ENCODE assay signal across 16 mouse cellular contexts in genomic region chr15:52166595-52167443, GRCm38 (mm10).
DNase-seq lines count a peak whose midpoint lies in the region; ATAC-seq and TF ChIP-seq lines count a peak whose summit lies in the region.
"Had no signal": no experiment of that assay in that cellular context is flagged by ENCODE, and none has a peak within 500 bp of the region (broad histone marks: within the 10 kb centered on the region; RNA-seq: fewer than 3 reads in every experiment).

No protein-coding gene starts in this region.

- H3K27ac ChIP-seq in intestine, embryonic 15.5 days, result no peak overlapping the region
- no peak overlapping the region for H3K27ac ChIP-seq in intestine, postnatal 0 days (ENCODE audit: low read depth, low read length)
- peak overlapping the region; percentile 85 for H3K27ac ChIP-seq in liver, embryonic 13.5 days
- H3K27ac ChIP-seq: heart, embryonic 10.5 days; hindbrain, embryonic 10.5 days; midbrain, embryonic 12.5 days; neural tube, embryonic 12.5 days had no signal

- no peaks in the 10 kb centered on the region for H3K27me3 ChIP-seq in intestine, embryonic 15.5 days (replicated peaks)
- no peaks in the 10 kb centered on the region for H3K27me3 ChIP-seq in intestine, postnatal 0 days (replicated peaks; ENCODE audit: control insufficient read depth, insufficient read depth, low read length)
- peaks cover 2% of the 10 kb centered on the region; the same call in 1 of the 2 replicates for H3K27me3 ChIP-seq in G1E (ENCODE audit: insufficient read depth, low read length)
- H3K27me3 ChIP-seq in liver, embryonic 13.5 days, result no peaks in the 10 kb centered on the region
- H3K27me3 ChIP-seq: midbrain, embryonic 12.5 days; neural tube, embryonic 12.5 days had no signal

- H3K4me2 ChIP-seq in intestine, embryonic 15.5 days (replicated peaks), result no peak overlapping the region
- H3K4me2 ChIP-seq in intestine, postnatal 0 days (replicated peaks; ENCODE audit: low read depth), result no peak overlapping the region
- peak overlapping the region; percentile 45 for H3K4me2 ChIP-seq in liver, embryonic 13.5 days
- H3K4me2 ChIP-seq: midbrain, embryonic 12.5 days; neural tube, embryonic 12.5 days had no signal

- H3K9ac ChIP-seq in intestine, embryonic 15.5 days, result no peak overlapping the region
- no peak overlapping the region for H3K9ac ChIP-seq in intestine, postnatal 0 days (ENCODE audit: low read depth, low read length)
- no peak overlapping the region for H3K9ac ChIP-seq in liver, embryonic 13.5 days
- H3K9ac ChIP-seq: midbrain, embryonic 12.5 days; neural tube, embryonic 12.5 days had no signal

- WGBS in intestine, embryonic 15.5 days, result 76% methylated on average over 10 of the region's 10 CpGs
- WGBS in intestine, postnatal 0 days, result 66% methylated on average over 10 of the region's 10 CpGs
- WGBS in liver, embryonic 13.5 days (ENCODE audit: insufficient replicate concordance), result 33% methylated on average over 10 of the region's 10 CpGs

- TF ChIP-seq CTCF in intestine, postnatal 0 days (IDR thresholded peaks at IDR 0.05; ENCODE audit: low read depth), result no peak
- TF ChIP-seq CTCF in G1E (IDR thresholded peaks at IDR 0.05; ENCODE audit: low read depth, low read length), result no peak

- H3K4me1 ChIP-seq in intestine, embryonic 15.5 days (replicated peaks), result peaks cover 3% of the 10 kb centered on the region
- H3K4me1 ChIP-seq in intestine, postnatal 0 days (replicated peaks; ENCODE audit: control insufficient read depth, insufficient read depth, low read length), result no peaks in the 10 kb centered on the region
- peaks cover 5% of the 10 kb centered on the region for H3K4me1 ChIP-seq in G1E (ENCODE audit: insufficient read depth, low read depth, low read length)
- peaks cover 36% of the 10 kb centered on the region for H3K4me1 ChIP-seq in liver, embryonic 13.5 days (replicated peaks)
- H3K4me1 ChIP-seq: heart, embryonic 10.5 days; neural tube, embryonic 12.5 days had no signal

- DNase-seq in G1E (ENCODE audit: low spot score), result no peak
- DNase-seq in c-Kit-negative CD71-positive TER-119-positive erythroid progenitor cells, embryonic 14.5 days (ENCODE audit: low read depth, low spot score), result peak; percentile 38
- DNase-seq in liver, embryonic 13.5 days, result peak; percentile 58
- DNase-seq in thymus, postnatal 10 days (ENCODE audit: low spot score in 2 of 2), result no peak
- no peak for DNase-seq in lung, postnatal 10 days
- DNase-seq in ovary, postnatal 36 days (ENCODE audit: low spot score), result no peak
- DNase-seq: adrenal gland, postnatal 36 days; embryo, embryonic 11 days; lung, adult 18-20 months; thymus, postnatal 36 days had no signal

- 0 out of 2 replicates have a peak, but pooled peaks have one; percentile 28 for ATAC-seq in intestine, embryonic 15.5 days
- ATAC-seq in intestine, postnatal 0 days, result no peak
- peak; percentile 77 for ATAC-seq in G1E (ENCODE audit: extremely low read depth, insufficient number of reproducible peaks, low FRiP score, poor library complexity, severe bottlenecking)
- peak; percentile 96 for ATAC-seq in liver, embryonic 13.5 days (ENCODE audit: low read depth)

- H3K9me3 ChIP-seq in intestine, embryonic 15.5 days, result no peaks in the 10 kb centered on the region
- H3K9me3 ChIP-seq in intestine, postnatal 0 days (ENCODE audit: control insufficient read depth), result no peaks in the 10 kb centered on the region
- H3K9me3 ChIP-seq in G1E (replicated peaks), result no peaks in the 10 kb centered on the region
- no peaks in the 10 kb centered on the region for H3K9me3 ChIP-seq in liver, embryonic 13.5 days (replicated peaks)
- H3K9me3 ChIP-seq: heart, embryonic 10.5 days; hindbrain, embryonic 10.5 days; midbrain, embryonic 12.5 days; neural tube, embryonic 12.5 days had no signal

- no peaks in the 10 kb centered on the region for H3K36me3 ChIP-seq in intestine, embryonic 15.5 days
- H3K36me3 ChIP-seq in intestine, postnatal 0 days (ENCODE audit: control insufficient read depth, insufficient read depth), result no peaks in the 10 kb centered on the region
- H3K36me3 ChIP-seq in G1E (replicated peaks), result no peaks in the 10 kb centered on the region
- no peaks in the 10 kb centered on the region for H3K36me3 ChIP-seq in liver, embryonic 13.5 days
- H3K36me3 ChIP-seq: heart, embryonic 10.5 days; hindbrain, embryonic 10.5 days; midbrain, embryonic 12.5 days; neural tube, embryonic 12.5 days had no signal

- H3K4me3 ChIP-seq in intestine, embryonic 15.5 days (replicated peaks), result no peak overlapping the region
- no peak overlapping the region for H3K4me3 ChIP-seq in intestine, postnatal 0 days (ENCODE audit: low read depth, low read length)
- H3K4me3 ChIP-seq in G1E (ENCODE audit: low read depth, low read length), result no peak overlapping the region
- no peak overlapping the region for H3K4me3 ChIP-seq in liver, embryonic 13.5 days (replicated peaks)
- H3K4me3 ChIP-seq: heart, embryonic 10.5 days; hindbrain, embryonic 10.5 days; midbrain, embryonic 12.5 days; neural tube, embryonic 12.5 days had no signal

Comparison
In these comparisons a context has a peak if more than half of its experiments do, and no peak if none do; other contexts are left out.
1. DNase-seq: peak in c-Kit-negative CD71-positive TER-119-positive erythroid progenitor cells, embryonic 14.5 days (single experiment) and liver, embryonic 13.5 days (single experiment); none in G1E (single experiment), thymus, postnatal 10 days (0 of 2), lung, postnatal 10 days (single experiment) and ovary, postnatal 36 days (single experiment).